Mouse (Mus musculus) activated CD4-positive, CD25-positive, alpha-beta regulatory T cell, adult 9 weeks (primary cell): ENCODE measurements around the gene Mthfd1. TPM values are rescaled to one million over a fixed set of nuclear protein-coding genes. Genes with fewer than 3 reads are reported as not detected.

Experiments
- polyA plus RNA-seq: library from polyadenylated mRNA; unstranded; fragments of 100-300 nt; shearing (Covaris generic); gene quantifications from one replicate; pipeline ENCODE4 v1.2.1, GENCODE M21; 2017

Mthfd1 gene
- polyA plus RNA-seq: 51.1 TPM

GRCm38 (mm10) chr12:76254725-76255498 lies at the start of gene Mthfd1:
Gene Mthfd1, plus strand, starts transcription at chr12:76255298.

GRCm38 (mm10) chr12:76246646-76247045 lies 8.5 kb upstream of the Mthfd1 start, which contains the start of gene Tex21:
Gene Tex21, minus strand, starts transcription at chr12:76246746.

GRCm38 (mm10) chr12:76324679-76325431 lies 69.8 kb downstream of the Mthfd1 start, which contains the start of gene Akap5:
Gene Akap5, plus strand, starts transcription at chr12:76324891.

Other genes with a start within 250 kb of the Mthfd1 start
- not detected for gene Esr2, start 78.0 kb upstream of the Mthfd1 start, polyA plus RNA-seq
- not detected for gene Tex21, start 8.6 kb upstream of the Mthfd1 start, polyA plus RNA-seq
- 1.6 TPM for gene Akap5, start 69.6 kb downstream of the Mthfd1 start, polyA plus RNA-seq
- gene Zbtb25, start 114.3 kb downstream of the Mthfd1 start, polyA plus RNA-seq: 11.8 TPM
- gene Zbtb1, start 115.0 kb downstream of the Mthfd1 start, polyA plus RNA-seq: 19.3 TPM
- gene Hspa2, start 148.9 kb downstream of the Mthfd1 start, polyA plus RNA-seq: 3.3 TPM
- gene Ppp1r36, start 162.2 kb downstream of the Mthfd1 start, polyA plus RNA-seq: not detected